Mouse (Mus musculus): ENCODE measurements around the gene Smad3. TPM values are rescaled to one million over a fixed set of nuclear protein-coding genes. Genes with fewer than 3 reads are reported as not detected.

Gene Smad3
- polyA plus RNA-seq, 1 experiment from 2014 or later = 5.4 TPM

GRCm38 (mm10) chr9:63758641-63759391 lies 1.0 kb upstream of the Smad3 start:
- Histone ChIP-seq H3K4me1 (ENCODE audit: control insufficient read depth, insufficient read depth, low read length) (peaks cover 24% of the 10 kb centered on the region), H3K27me3 (replicated peaks; ENCODE audit: control insufficient read depth, insufficient read depth, low read length) (no peaks in the 10 kb centered on the region), H3K36me3 (ENCODE audit: control insufficient read depth, insufficient read depth, low read length) (no peaks in the 10 kb centered on the region), H3K9me3 (replicated peaks; ENCODE audit: control insufficient read depth, low read length) (no peaks in the 10 kb centered on the region), H3K9ac (ENCODE audit: low read length) (peak overlapping the region; percentile 82; the same call in 1 of the 2 replicates), H3K27ac (ENCODE audit: low read depth, low read length) (peak overlapping the region; percentile 87), H3K4me2 (ENCODE audit: low read length) (peak overlapping the region; percentile 99), H3K4me3 (ENCODE audit: low read depth, low read length) (peak overlapping the region; percentile 70)
- 2% methylated on average over 23 of the region's 23 CpGs for WGBS
- DNase-seq (ENCODE audit: low spot score) (peak; percentile 50), ATAC-seq (no peak; the same call in 1 of the 2 replicates)

- Histone ChIP-seq H3K9ac (ENCODE audit: low read length) (peak overlapping the region; percentile 82), H3K4me2 (ENCODE audit: low read length) (peak overlapping the region; percentile 99), H3K9me3 (replicated peaks; ENCODE audit: control insufficient read depth, low read length) (no peaks in the 10 kb centered on the region), H3K27me3 (replicated peaks; ENCODE audit: control insufficient read depth, insufficient read depth, low read length) (no peaks in the 10 kb centered on the region), H3K36me3 (ENCODE audit: control insufficient read depth, insufficient read depth, low read length) (no peaks in the 10 kb centered on the region), H3K27ac (ENCODE audit: low read depth, low read length) (peak overlapping the region; percentile 87), H3K4me1 (ENCODE audit: control insufficient read depth, insufficient read depth, low read length) (peaks cover 24% of the 10 kb centered on the region), H3K4me3 (ENCODE audit: low read depth, low read length) (peak overlapping the region; percentile 70)
- under 1% methylated on average over 26 of the region's 26 CpGs for WGBS
- ATAC-seq (no peak), DNase-seq (ENCODE audit: low spot score) (no peak)
Measured at GRCm38 (mm10) chr9:63757462-63757772, 377 bp downstream of the Smad3 start.

GRCm38 (mm10) chr9:63756581-63757461 lies 973 bp downstream of the Smad3 start:
- DNase-seq (ENCODE audit: low spot score) (peak; percentile 62), ATAC-seq (peak; percentile 40)
- peak overlapping the region; percentile 82 for H3K9ac ChIP-seq (ENCODE audit: low read length)
- H3K4me2 ChIP-seq (ENCODE audit: low read length) = peak overlapping the region; percentile 99
- H3K27ac ChIP-seq (ENCODE audit: low read depth, low read length) = peak overlapping the region; percentile 87; the same call in 1 of the 2 replicates
- peak overlapping the region; percentile 70 for H3K4me3 ChIP-seq (ENCODE audit: low read depth, low read length)
- peaks cover 24% of the 10 kb centered on the region for H3K4me1 ChIP-seq (ENCODE audit: control insufficient read depth, insufficient read depth, low read length)
- H3K9me3 ChIP-seq (replicated peaks; ENCODE audit: control insufficient read depth, low read length) = no peaks in the 10 kb centered on the region
- WGBS = under 1% methylated on average over 47 of the region's 47 CpGs
- no peaks in the 10 kb centered on the region for H3K27me3 ChIP-seq (replicated peaks; ENCODE audit: control insufficient read depth, insufficient read depth, low read length)
- H3K36me3 ChIP-seq (ENCODE audit: control insufficient read depth, insufficient read depth, low read length) = no peaks in the 10 kb centered on the region

GRCm38 (mm10) chr9:63755671-63756543 lies 1.9 kb downstream of the Smad3 start:
- Histone ChIP-seq H3K4me2 (ENCODE audit: low read length) (peak overlapping the region; percentile 99), H3K4me1 (ENCODE audit: control insufficient read depth, insufficient read depth, low read length) (peaks cover 24% of the 10 kb centered on the region), H3K4me3 (ENCODE audit: low read depth, low read length) (peak overlapping the region; percentile 70), H3K36me3 (ENCODE audit: control insufficient read depth, insufficient read depth, low read length) (no peaks in the 10 kb centered on the region), H3K9me3 (replicated peaks; ENCODE audit: control insufficient read depth, low read length) (no peaks in the 10 kb centered on the region), H3K9ac (ENCODE audit: low read length) (peak overlapping the region; percentile 82), H3K27ac (ENCODE audit: low read depth, low read length) (no peak overlapping the region), H3K27me3 (replicated peaks; ENCODE audit: control insufficient read depth, insufficient read depth, low read length) (no peaks in the 10 kb centered on the region)
- ATAC-seq = no peak
- 13% methylated on average over 15 of the region's 15 CpGs for WGBS
- DNase-seq (ENCODE audit: low spot score) = peak; percentile 30

- Histone ChIP-seq H3K4me2 (ENCODE audit: low read length) (peak overlapping the region; percentile 99), H3K9me3 (replicated peaks; ENCODE audit: control insufficient read depth, low read length) (no peaks in the 10 kb centered on the region), H3K9ac (ENCODE audit: low read length) (peak overlapping the region; percentile 82), H3K4me1 (ENCODE audit: control insufficient read depth, insufficient read depth, low read length) (peaks cover 32% of the 10 kb centered on the region), H3K4me3 (ENCODE audit: low read depth, low read length) (peak overlapping the region; percentile 70), H3K27ac (ENCODE audit: low read depth, low read length) (no peak overlapping the region), H3K27me3 (replicated peaks; ENCODE audit: control insufficient read depth, insufficient read depth, low read length) (no peaks in the 10 kb centered on the region), H3K36me3 (ENCODE audit: control insufficient read depth, insufficient read depth, low read length) (no peaks in the 10 kb centered on the region)
- ATAC-seq = no peak
- 23% methylated on average over 23 of the region's 23 CpGs for WGBS
- DNase-seq (ENCODE audit: low spot score) = peak; percentile 40
Measured at GRCm38 (mm10) chr9:63754556-63755510, 3.0 kb downstream of the Smad3 start.

GRCm38 (mm10) chr9:63754039-63754438 lies 3.8 kb downstream of the Smad3 start:
- Histone ChIP-seq H3K9me3 (replicated peaks; ENCODE audit: control insufficient read depth, low read length) (no peaks in the 10 kb centered on the region), H3K27me3 (replicated peaks; ENCODE audit: control insufficient read depth, insufficient read depth, low read length) (no peaks in the 10 kb centered on the region), H3K27ac (ENCODE audit: low read depth, low read length) (no peak overlapping the region), H3K4me1 (ENCODE audit: control insufficient read depth, insufficient read depth, low read length) (peaks cover 38% of the 10 kb centered on the region), H3K36me3 (ENCODE audit: control insufficient read depth, insufficient read depth, low read length) (no peaks in the 10 kb centered on the region), H3K9ac (ENCODE audit: low read length) (no peak overlapping the region), H3K4me2 (ENCODE audit: low read length) (peak overlapping the region; percentile 99; the same call in 1 of the 2 replicates), H3K4me3 (ENCODE audit: low read depth, low read length) (no peak overlapping the region)
- WGBS = 69% methylated on average over 5 of the region's 5 CpGs
- ATAC-seq (no peak), DNase-seq (ENCODE audit: low spot score) (no peak)

- H3K36me3 ChIP-seq (ENCODE audit: control insufficient read depth, insufficient read depth, low read length) = no peaks in the 10 kb centered on the region
- H3K4me1 ChIP-seq (ENCODE audit: control insufficient read depth, insufficient read depth, low read length) = peaks cover 40% of the 10 kb centered on the region
- DNase-seq (ENCODE audit: low spot score) (no peak), ATAC-seq (no peak)
- H3K27ac ChIP-seq (ENCODE audit: low read depth, low read length) = no peak overlapping the region
- no peak overlapping the region for H3K9ac ChIP-seq (ENCODE audit: low read length)
- WGBS = 79% methylated on average over 8 of the region's 8 CpGs
- H3K4me2 ChIP-seq (ENCODE audit: low read length) = no peak overlapping the region
- no peaks in the 10 kb centered on the region for H3K9me3 ChIP-seq (replicated peaks; ENCODE audit: control insufficient read depth, low read length)
- no peaks in the 10 kb centered on the region for H3K27me3 ChIP-seq (replicated peaks; ENCODE audit: control insufficient read depth, insufficient read depth, low read length)
- H3K4me3 ChIP-seq (ENCODE audit: low read depth, low read length) = no peak overlapping the region
Measured at GRCm38 (mm10) chr9:63753359-63753758, 4.4 kb downstream of the Smad3 start.

- DNase-seq (ENCODE audit: low spot score) = no peak
- Histone ChIP-seq H3K4me2 (ENCODE audit: low read length) (no peak overlapping the region), H3K9me3 (replicated peaks; ENCODE audit: control insufficient read depth, low read length) (no peaks in the 10 kb centered on the region), H3K4me1 (ENCODE audit: control insufficient read depth, insufficient read depth, low read length) (peaks cover 42% of the 10 kb centered on the region), H3K27ac (ENCODE audit: low read depth, low read length) (no peak overlapping the region), H3K4me3 (ENCODE audit: low read depth, low read length) (no peak overlapping the region), H3K9ac (ENCODE audit: low read length) (no peak overlapping the region), H3K36me3 (ENCODE audit: control insufficient read depth, insufficient read depth, low read length) (no peaks in the 10 kb centered on the region), H3K27me3 (replicated peaks; ENCODE audit: control insufficient read depth, insufficient read depth, low read length) (no peaks in the 10 kb centered on the region)
- no peak for ATAC-seq
- 83% methylated on average over 7 of the region's 7 CpGs for WGBS
Measured at GRCm38 (mm10) chr9:63752576-63752975, 5.2 kb downstream of the Smad3 start.

All from forebrain, embryonic 14.5 days (tissue).